Mouse (Mus musculus) adipocyte (in vitro differentiated cells): ENCODE measurements around the gene Rhbdd1.

Experiments
- DNase-seq: peaks from one replicate; pipeline ENCODE4 v3.0.0-alpha.2; 2016; ENCODE audit warnings: low spot score

Gene Rhbdd1

DNA sequence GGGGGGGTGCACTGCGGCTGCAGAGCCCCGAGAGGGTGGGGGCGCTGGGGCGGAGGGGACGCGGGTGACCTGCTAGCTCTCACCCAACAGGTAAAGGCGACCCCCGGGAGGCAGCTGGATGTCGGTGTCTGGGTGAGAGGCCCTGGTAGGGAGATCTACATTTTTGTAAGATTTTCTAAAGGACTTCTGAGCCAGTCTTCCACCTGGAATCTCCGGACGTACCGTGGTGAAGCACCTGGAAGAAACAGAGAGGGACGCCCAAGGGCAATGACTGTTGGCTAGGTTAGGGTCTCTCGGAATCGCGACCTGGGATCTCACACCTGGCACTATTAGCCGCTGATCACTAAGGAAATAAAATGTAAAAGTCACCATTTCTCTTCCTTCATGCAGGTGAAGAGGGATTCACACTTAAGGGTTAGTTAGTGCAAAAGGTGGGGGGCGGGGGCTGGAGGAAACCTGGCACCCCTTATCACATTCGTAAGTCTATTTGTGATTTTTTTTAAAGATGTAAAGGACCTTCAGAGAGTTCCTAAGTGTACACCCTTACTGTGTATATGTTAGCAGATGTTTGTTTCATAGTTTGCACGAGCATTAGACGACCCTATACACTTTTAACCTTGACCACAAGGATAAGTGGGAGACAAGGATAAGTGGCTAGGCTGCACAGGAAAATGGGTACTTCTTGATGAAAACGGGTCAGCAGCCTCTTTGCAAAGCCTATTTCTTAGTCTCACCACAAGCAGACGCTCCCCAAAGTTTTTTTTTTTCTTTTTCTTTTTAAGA, 24.1 kb upstream of the Rhbdd1 start:
- DNase-seq, result no peak

DNA sequence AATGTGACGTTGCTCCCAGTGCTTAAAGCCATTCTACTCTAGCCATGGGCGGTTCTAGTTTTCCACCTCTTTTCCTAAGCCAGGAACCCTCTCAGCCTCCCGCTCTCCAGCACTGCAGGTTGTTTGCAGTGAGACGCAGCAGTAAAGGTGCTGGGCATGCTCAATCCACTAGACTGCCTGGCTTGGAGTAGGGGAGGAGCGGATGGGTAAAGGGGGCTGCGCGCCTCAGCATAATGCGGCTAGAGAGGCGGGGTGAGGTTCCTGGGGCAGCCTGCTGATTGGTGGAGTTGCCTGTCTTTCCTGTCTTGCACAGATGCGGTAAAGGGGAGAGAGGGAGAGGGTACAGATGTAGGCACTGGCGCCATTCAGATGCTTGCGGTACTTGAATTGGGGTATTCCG, 23.5 kb upstream of the Rhbdd1 start:
- DNase-seq, result no peak

DNA sequence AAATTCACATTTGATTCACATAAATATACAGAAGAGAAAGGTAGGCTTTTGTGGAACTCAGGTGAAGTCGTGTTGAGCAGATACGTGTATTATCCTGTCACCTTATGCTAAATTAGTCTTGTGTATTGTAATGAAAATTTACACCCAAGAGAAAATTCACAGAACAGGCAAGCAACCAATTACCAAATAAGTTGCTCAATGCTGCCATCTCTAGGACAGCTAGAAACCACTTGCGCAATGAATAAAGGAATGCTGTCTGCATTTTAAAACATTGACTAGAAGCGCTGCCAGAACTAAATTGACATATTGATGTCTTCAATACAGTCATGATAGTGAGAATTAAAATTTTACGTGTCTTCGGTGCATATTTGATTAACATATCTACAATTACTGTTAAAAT, 22.1 kb upstream of the Rhbdd1 start:
- DNase-seq, result peak; percentile 78

DNA sequence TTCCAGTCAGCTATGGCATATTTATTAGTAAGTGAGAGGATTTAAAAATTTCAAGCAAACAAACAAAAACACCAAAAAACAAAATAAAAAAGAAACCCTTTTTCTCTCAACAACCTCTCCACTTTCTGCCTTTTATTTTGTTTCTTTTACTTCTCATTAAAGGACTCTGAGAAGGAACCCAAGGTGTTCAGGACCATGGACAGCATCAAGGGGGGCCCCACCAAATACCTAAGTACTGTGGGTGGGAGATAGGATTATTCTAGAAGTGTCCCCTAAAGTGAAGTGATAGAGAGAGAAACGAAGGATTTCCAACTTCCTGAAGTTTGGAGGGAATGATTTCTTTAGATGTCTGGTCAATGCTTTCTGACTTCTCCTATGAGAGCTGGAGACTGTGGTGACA, 17.7 kb upstream of the Rhbdd1 start:
- DNase-seq, result no peak

DNA sequence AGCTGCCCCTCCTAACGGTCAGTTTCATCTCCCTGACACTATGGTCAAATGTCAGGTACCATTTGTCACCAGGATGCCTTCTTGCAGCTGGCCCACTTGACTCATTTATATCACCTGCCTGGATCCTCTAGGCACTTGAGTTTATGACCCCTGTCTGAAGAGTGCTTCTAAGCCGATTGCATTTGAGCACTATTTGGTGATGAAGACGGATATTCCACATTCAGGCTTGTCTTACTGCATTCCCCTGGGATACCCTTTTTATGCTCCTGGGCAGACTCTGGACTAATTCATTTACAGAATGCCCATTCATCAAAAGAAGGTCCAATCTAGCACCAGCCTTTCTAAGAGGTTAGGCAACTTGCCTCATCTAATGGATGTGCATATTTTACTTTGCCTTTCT, 11.8 kb upstream of the Rhbdd1 start:
- no peak for DNase-seq

DNA sequence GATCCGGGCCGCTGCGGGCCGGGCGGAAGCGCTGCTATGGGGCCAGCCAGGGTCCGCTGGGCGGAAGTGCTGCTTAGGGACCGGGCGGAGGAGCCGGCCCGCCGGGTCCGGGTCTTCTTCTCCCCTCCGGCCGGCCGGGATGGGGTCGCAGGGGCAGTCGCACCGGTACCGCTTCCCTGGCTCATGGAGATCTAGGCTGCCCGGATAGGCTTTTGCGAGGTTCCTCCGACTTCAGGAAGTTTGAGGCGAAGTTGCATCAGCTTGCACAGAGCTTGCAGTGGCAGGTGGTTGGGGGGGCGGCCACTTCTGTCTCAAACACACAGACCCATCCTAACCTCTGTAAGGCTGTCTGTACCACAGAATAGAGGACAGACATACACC, 484 bp downstream of the Rhbdd1 start:
- peak; percentile 52 for DNase-seq

DNA sequence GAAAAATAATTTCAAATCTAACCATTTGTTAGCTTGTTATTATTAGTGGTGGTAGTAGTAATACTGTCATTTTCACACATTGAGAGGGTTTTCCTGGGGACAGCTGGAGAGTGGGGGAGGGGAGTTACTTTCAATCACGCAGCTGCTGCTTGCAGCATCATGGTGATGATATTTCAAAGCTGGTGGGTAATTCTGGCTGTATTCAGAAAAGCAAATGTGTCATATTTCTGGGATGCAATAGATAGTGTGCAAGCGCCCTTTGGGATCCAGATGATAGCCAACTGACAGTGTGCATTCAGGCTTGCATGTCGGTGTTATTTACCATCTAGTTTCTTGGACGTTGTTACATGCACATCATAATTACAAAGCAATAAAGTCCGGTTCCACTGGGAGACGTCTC, 4.2 kb downstream of the Rhbdd1 start:
- DNase-seq, result no peak

DNA sequence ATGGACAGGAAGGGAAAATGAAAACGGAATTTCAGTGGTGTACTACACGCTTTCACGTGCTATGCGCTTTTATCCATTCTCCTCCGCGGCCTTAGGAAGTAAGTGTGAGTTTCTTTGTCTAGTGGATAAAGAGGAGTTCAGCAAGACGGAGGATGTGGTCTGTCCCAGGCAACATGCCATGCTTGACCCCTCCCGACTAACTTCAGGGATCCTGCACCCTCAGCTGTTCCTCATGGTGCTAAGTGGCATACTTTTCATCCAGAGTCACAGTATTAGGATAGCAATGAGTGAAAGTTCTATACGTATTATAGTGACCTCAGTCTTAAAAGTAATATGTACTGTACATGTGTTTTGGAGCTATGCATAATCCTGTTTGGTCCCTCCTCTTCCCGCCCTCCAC, 4.6 kb downstream of the Rhbdd1 start:
- no peak for DNase-seq

DNA sequence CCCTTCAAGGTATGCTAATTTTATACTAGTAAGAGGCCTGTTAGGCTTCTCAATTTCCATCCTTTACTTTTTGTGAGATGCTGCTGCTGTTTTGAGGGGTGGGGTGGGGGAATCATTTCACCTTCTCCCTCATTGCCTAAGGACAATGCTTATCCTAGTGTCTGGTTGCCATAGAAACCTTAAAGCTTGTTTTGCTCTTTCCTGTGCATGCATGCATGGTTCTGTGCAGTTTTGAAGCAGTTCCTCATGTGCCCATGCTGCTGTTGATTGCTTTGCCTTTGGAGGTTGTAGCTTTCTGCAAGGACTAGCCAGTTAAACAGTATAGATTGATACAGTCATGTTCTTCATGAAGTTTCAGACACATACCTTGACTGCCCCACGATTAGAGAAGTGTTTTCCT, 5.2 kb downstream of the Rhbdd1 start:
- DNase-seq, result no peak

DNA sequence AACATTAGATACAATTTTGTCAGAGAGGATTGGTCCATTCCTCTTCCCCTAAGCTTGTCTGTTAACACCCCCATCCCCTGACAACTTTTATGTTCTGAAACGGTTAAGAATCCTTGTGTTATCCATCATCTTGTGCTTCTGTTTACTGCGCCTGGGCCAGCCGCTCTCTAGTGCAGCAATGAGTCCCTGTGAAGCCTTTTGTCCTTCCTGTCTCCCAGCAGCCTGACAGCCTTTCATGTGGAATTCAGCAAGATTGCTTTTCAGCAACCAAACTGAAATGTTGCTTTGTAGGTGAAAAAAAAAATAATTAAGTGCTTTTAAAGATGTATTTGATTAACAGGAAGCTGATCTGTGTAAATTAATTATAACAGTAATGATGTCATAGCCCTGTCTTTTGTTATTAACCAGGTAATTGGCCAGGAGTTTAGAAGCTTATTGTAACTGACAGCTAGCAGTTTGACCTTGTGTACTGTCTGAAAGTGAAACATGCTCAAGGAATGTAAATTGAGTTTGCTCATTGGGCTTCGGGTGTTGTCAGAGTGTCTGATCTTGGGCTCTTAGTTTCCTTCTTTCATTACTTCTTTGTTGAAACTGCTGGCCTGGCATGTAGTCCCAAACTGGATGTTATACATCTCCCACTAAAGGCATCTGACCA, 8.0 kb downstream of the Rhbdd1 start:
- no peak for DNase-seq

DNA sequence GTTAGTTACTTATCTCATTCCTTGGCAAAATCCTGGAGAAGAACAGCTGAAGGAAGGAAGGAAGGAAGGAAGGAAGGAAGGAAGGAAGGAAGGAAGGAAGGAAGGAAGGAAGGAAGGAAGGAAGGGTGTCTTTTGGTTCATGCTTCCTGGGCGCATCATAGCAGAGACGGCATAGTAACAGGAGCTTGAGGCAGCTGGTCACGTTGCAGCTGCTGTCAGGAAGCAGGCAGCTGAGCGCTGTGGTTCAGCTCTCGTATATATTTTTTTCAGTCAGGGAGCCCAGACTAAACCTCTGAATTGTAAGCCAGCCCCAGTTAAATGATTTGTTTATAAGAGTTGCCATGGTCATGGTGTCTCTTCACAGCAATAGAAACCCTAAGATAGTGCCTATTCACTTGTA, 9.9 kb downstream of the Rhbdd1 start:
- DNase-seq, result no peak

DNA sequence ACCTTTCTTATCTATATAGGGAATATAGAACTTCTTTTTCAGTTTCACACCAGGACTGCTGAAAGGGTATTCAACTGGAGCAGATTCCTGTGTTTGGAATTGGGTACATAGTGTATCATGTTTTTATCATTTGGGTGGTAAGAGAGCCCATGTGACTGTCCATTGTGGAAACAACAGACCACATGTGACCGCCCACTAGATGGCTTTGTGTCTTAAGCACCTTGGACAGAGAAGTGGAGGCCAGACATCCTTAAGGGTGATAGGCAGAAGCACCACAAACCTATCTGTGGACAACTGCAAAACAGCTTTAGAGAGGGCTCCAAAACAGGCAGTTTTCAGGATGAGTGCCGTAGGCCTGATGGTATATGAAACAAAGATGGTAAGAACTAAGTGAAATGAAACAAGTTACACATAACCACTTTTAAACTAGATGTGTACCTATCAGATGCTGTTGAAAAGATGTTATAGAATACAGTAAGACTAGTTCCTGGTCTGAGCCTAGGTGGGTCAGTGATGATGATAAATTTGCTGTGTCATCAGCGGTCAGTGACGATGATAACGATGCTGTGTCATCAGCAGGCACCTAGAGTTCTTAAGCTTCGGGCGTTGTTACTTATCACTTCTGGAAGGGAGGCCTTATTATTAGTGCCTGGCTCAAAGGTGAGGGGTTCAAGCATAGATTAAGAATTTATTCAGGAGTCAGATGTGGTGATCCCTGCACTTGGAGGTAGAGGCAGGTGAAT, 12.0 kb downstream of the Rhbdd1 start:
- DNase-seq, result no peak

DNA sequence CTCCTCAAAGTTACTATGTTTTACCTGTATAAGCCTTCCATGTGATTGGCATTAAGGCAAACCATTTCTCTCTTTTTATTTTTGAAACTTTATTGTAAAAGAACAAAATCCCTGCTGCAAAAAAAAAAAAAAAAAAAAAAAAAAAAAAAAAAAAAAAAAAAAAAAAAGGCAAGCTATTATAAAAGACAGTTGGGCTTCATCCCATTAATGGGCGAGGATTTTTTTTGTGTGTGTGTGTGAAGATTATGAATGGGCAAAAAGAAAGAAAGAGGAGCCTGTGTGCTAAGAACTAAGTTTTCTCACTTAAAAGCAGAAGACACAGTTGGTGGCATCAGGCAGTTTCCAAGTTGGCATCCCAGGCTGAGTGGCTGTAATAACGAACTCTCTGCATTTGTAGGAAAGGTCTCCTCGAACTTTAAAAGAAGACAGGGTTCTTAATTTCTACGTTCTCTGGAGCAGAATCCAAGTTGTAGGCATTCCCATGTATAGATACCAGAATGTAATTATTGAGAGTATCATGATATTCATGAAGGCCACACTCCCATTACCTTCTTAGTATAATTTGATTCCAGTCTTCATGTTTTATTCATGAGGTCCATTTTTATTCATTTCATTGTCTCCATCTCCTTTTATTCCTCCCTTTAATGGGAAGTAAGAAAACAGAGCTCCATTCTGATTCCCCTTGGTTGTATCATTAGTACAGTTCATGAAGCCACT, 13.1 kb downstream of the Rhbdd1 start:
- no peak for DNase-seq

DNA sequence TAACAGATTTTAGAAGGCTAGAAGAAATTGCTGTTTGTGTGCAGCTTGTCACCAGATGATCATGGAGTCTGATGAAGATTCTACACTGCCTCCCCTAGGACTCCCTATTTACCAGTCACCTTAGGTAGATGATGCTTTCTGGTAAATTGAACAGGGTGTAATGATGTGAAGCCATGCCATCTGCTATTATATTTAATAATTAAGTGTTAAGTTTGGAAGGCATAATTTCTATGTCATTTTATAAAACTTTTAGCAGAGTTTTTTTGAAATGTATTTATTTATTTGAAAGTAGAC, 13.6 kb downstream of the Rhbdd1 start:
- DNase-seq, result no peak

DNA sequence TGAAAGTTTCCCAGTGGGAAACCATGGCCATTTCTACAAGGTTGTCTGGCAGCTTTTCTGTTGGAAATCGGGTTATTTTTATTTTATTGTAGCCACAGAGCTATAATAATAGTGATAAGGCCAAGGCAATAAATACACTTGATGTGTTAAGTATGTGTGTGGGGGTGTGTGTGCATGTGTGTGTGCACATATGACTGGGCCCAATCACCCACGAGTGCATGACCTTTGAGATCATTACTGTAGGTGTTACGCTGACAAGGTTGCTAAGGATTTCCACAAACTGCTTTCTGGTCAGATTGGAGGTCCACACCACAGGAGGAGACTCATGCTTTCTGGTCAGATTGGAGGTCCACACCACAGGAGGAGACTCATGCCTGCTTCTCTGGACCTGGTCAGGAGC, 18.3 kb downstream of the Rhbdd1 start:
- DNase-seq, result no peak

DNA sequence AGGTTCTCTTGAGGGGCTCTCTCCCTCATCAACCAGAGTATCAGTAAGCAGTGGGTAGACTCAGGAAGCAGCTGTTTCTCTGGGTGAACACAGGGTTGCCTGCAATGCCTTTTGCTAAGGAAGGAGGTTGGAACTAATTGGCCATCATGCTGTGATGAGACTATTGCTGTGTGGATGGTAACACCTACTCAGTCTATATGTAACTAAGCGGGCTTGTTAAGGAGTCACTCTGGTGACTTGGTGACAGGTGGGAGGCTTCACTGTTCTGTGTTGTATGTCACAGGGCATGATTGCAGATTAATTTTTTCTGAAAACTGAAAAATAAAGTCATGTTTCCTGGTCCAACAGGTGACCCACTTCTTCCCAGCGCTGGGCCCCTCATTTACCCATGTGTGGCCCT, 36.8 kb downstream of the Rhbdd1 start:
- no peak for DNase-seq

DNA sequence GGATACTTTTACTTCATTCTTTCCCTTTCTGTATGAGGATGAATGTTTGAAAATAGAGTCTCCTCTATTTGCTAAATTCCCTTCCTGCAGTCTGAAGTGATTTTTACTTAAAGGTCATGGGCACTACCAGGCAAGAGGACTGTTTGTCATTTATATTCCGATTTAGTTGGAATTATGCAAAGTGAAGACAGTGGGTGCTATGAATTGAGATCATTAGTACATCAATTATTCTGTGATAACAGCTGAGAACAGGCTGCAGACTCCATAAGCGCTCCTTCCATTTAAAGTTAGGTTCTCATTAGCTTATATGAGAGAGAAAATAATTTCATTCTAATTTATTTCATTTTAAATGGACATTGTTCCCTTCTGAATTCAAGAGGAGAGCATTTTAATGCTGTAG, 37.5 kb downstream of the Rhbdd1 start:
- DNase-seq, result no peak

DNA sequence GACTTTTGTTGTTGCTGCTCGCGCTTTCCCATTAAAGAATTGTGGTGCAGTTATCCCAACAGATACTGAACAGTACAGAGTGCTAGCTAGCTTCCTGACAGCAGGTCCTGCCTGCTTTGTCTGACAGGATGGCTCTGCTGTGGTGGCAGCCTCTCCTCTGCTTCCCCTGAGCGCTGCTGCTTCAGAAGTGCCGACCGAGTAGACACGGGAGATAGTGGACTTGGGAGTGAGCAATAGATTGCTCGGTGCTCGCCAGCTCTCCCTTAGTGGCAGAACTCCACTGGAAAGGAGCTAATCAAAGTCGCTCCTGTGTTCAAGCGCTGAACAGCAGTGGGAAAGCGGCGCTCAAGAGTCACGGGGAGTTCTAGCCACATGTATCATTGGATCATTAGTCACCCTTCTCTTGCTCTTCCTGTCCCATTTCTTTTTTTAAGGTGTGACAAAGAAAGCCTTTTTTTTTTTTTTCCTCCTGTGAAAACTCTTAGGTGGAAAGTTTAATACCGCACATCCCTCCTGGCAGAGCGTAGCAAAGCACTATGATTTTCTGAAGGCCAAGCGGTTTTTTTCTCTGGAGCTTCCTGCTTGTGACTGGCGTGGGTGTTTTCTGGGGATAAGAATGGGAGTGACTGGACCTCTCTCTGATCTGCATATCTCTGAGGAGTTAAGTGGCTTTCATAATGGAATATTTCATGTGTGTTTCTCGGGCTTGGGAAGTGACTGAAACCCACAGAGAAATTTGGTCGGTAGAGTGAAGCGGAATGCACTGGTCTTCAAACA, 42.8 kb downstream of the Rhbdd1 start:
- DNase-seq, result no peak

DNA sequence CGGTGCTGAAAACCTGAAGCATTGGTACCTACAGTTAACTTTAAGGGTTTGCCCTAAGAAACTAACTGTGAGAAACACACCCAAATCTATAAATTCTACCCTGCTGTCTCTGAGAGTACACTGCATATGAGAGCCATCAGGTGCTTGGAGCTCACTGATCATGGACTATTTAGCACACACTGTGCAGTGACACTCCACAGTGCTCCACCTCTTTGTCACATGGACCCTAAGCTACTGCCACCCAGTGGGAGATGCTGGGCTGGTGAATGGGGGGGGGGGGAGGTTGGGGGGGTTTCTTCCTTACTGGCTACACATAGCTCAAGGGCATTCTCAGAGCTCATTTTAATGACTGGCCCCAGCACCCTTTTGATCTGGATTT, 43.4 kb downstream of the Rhbdd1 start:
- DNase-seq, result no peak

DNA sequence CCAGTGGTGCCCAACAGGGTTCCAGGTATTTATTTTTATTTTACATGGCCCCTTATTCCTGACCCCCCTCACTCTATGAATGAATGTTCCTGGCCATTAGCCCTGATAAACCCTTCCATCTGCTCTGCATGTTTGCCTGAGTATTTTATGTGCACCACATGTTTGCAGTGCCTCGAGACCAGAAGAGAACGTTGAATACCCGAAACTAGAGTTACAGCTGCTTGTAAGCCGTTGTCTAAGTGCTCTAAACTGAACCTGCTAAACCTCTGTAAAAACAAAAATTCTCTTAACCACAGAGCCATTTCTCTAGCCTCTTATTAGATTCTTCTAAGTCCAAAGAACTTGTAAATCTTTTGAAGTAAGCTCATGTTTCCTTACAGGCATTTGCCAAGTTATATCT, 45.0 kb downstream of the Rhbdd1 start:
- no peak for DNase-seq

DNA sequence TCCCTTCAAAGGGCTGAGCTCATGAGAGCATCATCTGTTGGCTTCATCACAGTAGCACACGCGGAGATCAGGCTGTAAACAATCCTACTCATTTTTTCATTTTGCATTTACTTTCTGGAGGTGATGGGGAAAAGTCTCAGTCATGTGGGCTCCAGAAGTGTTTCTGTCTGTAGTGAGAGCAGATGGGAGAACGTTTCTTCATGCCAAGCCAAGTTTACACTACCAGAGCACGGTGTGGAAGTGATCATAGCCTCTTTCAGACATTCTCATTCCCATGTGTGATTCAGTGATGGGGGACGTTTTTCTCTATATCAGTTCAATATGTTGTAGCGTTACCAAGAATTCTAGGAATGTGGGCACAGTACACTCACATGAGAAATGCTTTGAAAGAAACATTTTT, 45.9 kb downstream of the Rhbdd1 start:
- no peak for DNase-seq

DNA sequence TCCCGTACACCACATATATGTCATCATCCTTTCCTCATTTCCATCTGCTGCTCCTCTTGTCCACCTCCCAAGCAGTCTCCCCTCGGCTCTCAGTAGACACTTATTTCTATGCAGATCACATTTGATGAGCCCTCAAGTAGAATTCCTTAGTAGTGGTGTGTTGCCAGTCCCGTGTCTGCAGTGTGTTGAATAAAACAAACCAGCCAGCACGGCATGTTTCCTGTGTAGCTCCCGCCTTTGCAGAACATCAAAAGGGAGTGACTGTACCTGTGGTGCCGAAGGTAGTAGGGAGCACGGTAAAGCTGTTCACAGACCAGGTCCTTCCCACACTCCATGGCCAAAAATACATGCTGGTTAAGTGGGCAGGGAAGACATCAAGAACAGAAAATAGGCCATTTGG, 47.8 kb downstream of the Rhbdd1 start:
- no peak for DNase-seq
